Mouse (Mus musculus) bone marrow macrophage, adult 2 months (primary cell): ENCODE results near the gene Lpgat1.

Source experiments
- CTCF ChIP-seq: IDR thresholded peaks from 2 replicates; pipeline ENCODE4 v1.5.1; 2012; ENCODE audit warnings: low read depth, mild to moderate bottlenecking, low read length, moderate library complexity
- POLR2A ChIP-seq: IDR thresholded peaks from 2 replicates; pipeline ENCODE4 v1.6.1; 2012; ENCODE audit warnings: mild to moderate bottlenecking, low read depth, low read length, borderline replicate concordance

GRCm38 (mm10) chr1:191674071-191674470 is 43.6 kb upstream of the Lpgat1 start:
- TF ChIP-seq CTCF (no peak), POLR2A (no peak)
